In genomic region chr9:120570334-120570725, GRCm38 (mm10) we compare ENCODE assay signal across 9 mouse cellular contexts. TPM values are rescaled to one million over a fixed set of nuclear protein-coding genes. Genes with fewer than 3 reads are reported as not detected.
DNase-seq lines count a peak whose midpoint lies in the region; ATAC-seq and TF ChIP-seq lines count a peak whose summit lies in the region.
"Had no signal": no experiment of that assay in that cellular context is flagged by ENCODE, and none has a peak within 500 bp of the region (broad histone marks: within the 10 kb centered on the region; RNA-seq: fewer than 3 reads in every experiment).

No protein-coding gene starts in this region.

- no peak for ATAC-seq in embryonic facial prominence, embryonic 12.5 days (ENCODE audit: insufficient number of reproducible peaks, insufficient read depth, low FRiP score, low TSS enrichment)
- no peak for ATAC-seq in intestine, postnatal 0 days
- ATAC-seq in neural tube, embryonic 14.5 days (ENCODE audit: low read depth): no peak

- 47% methylated on average over 2 of the region's 2 CpGs for WGBS in embryonic facial prominence, embryonic 12.5 days
- WGBS in intestine, postnatal 0 days: 51% methylated on average over 2 of the region's 2 CpGs
- WGBS in neural tube, embryonic 14.5 days: 70% methylated on average over 2 of the region's 2 CpGs

- H3K9me3 ChIP-seq in embryonic facial prominence, embryonic 12.5 days: no peaks in the 10 kb centered on the region
- H3K9me3 ChIP-seq in intestine, postnatal 0 days (ENCODE audit: control insufficient read depth): no peaks in the 10 kb centered on the region
- H3K9me3 ChIP-seq in neural tube, embryonic 14.5 days (ENCODE audit: control insufficient read depth, low read length): no peaks in the 10 kb centered on the region

- H3K4me3 ChIP-seq in layer of hippocampus, adult 2 months: peak overlapping the region; percentile 78; the same call in 1 of the 2 replicates
- H3K4me3 ChIP-seq in embryonic facial prominence, embryonic 12.5 days: peak overlapping the region; percentile 94
- peak overlapping the region; percentile 73; the same call in 1 of the 2 replicates for H3K4me3 ChIP-seq in intestine, postnatal 0 days (ENCODE audit: low read depth, low read length)
- H3K4me3 ChIP-seq in neural tube, embryonic 14.5 days (ENCODE audit: low read depth, low read length): no peak overlapping the region

- H3K4me2 ChIP-seq in embryonic facial prominence, embryonic 12.5 days (replicated peaks): peak overlapping the region; percentile 94
- H3K4me2 ChIP-seq in intestine, postnatal 0 days (replicated peaks; ENCODE audit: low read depth): peak overlapping the region; percentile 68
- H3K4me2 ChIP-seq in neural tube, embryonic 14.5 days (ENCODE audit: low read depth, low read length): peak overlapping the region; percentile 91

- TF ChIP-seq CTCF in layer of hippocampus, adult 2 months (conservative IDR thresholded peaks at IDR 0.05): no peak
- TF ChIP-seq CTCF in intestine, postnatal 0 days (IDR thresholded peaks at IDR 0.05; ENCODE audit: low read depth): no peak

- H3K9ac ChIP-seq in embryonic facial prominence, embryonic 12.5 days: no peak overlapping the region
- H3K9ac ChIP-seq in intestine, postnatal 0 days (ENCODE audit: low read depth, low read length): 0 out of 2 replicates have a peak overlapping the region, but pooled peaks have one; percentile 24
- H3K9ac ChIP-seq in neural tube, embryonic 14.5 days (replicated peaks; ENCODE audit: low read depth, low read length): no peak overlapping the region

- H3K27me3 ChIP-seq in embryonic facial prominence, embryonic 12.5 days: no peaks in the 10 kb centered on the region
- no peaks in the 10 kb centered on the region for H3K27me3 ChIP-seq in intestine, postnatal 0 days (replicated peaks; ENCODE audit: control insufficient read depth, insufficient read depth, low read length)
- H3K27me3 ChIP-seq in neural tube, embryonic 14.5 days (ENCODE audit: control insufficient read depth, insufficient read depth, low read length): no peaks in the 10 kb centered on the region

- no peak for DNase-seq in layer of hippocampus, adult 2 months (ENCODE audit: low spot score in 2 of 2)
- DNase-seq in layer of hippocampus, postnatal 14 days (ENCODE audit: low spot score in 2 of 2): no peak
- DNase-seq in natural killer cell, adult 2 months (ENCODE audit: low spot score in 2 of 2): no peak
- DNase-seq in c-Kit-positive CD71-positive TER-119-positive erythroid progenitor cells, embryonic 14.5 days (ENCODE audit: low spot score): no peak
- DNase-seq in lung, postnatal 4 days: no peak
- DNase-seq: adrenal gland, adult 8-10 months had no signal

- H3K4me1 ChIP-seq in embryonic facial prominence, embryonic 12.5 days: peaks cover 13% of the 10 kb centered on the region
- 0 out of 2 replicates have a peak, but pooled peaks cover 5% of the 10 kb centered on the region for H3K4me1 ChIP-seq in intestine, postnatal 0 days (replicated peaks; ENCODE audit: control insufficient read depth, insufficient read depth, low read length)
- H3K4me1 ChIP-seq in neural tube, embryonic 14.5 days (ENCODE audit: control insufficient read depth, insufficient read depth, low read length): peaks cover 6% of the 10 kb centered on the region; the same call in 1 of the 2 replicates

- peak overlapping the region; percentile 93; the same call in 1 of the 2 replicates for H3K27ac ChIP-seq in layer of hippocampus, adult 2 months
- no peak overlapping the region for H3K27ac ChIP-seq in embryonic facial prominence, embryonic 12.5 days
- H3K27ac ChIP-seq in intestine, postnatal 0 days (ENCODE audit: low read depth, low read length): no peak overlapping the region
- H3K27ac ChIP-seq in neural tube, embryonic 14.5 days (ENCODE audit: low read depth, low read length): no peak overlapping the region

- peaks cover 31% of the 10 kb centered on the region for H3K36me3 ChIP-seq in embryonic facial prominence, embryonic 12.5 days
- H3K36me3 ChIP-seq in intestine, postnatal 0 days (ENCODE audit: control insufficient read depth, insufficient read depth): peaks cover 24% of the 10 kb centered on the region
- H3K36me3 ChIP-seq in neural tube, embryonic 14.5 days (ENCODE audit: control insufficient read depth, insufficient read depth, low read length): peaks cover 23% of the 10 kb centered on the region

RNA-seq across cellular contexts. Expression of gene Rpl14, which starts 0.9 kb away (rescaled TPM):
- 100 to 1,000 TPM; 318 to 323 TPM for total RNA-seq in layer of hippocampus, adult 2 months (2021)
- total RNA-seq in layer of hippocampus, postnatal 14 days (2021): 100 to 1,000 TPM; 266 to 268 TPM
- polyA plus RNA-seq in embryonic facial prominence, embryonic 12.5 days (2016; fragmentation: Nextera tagmentation; extraction: Ambion mirVana): 774 and 808 TPM in 2 replicates
- polyA plus RNA-seq in intestine, postnatal 0 days (2015; fragmentation: Nextera tagmentation; extraction: Ambion mirVana): 500 and 505 TPM in 2 replicates
- 488 and 509 TPM in 2 replicates for polyA plus RNA-seq in neural tube, embryonic 14.5 days (2014; fragmentation: Nextera tagmentation; extraction: Ambion mirVana)

RNA-seq across cellular contexts. Expression of gene Entpd3, which starts 30.7 kb away (rescaled TPM):
- 1 to 10 TPM; 7.6 to 7.7 TPM for total RNA-seq in layer of hippocampus, adult 2 months (2021)
- 1 to 10 TPM; 4.7 to 5.1 TPM for total RNA-seq in layer of hippocampus, postnatal 14 days (2021)
- 1.7 and 2.4 TPM in 2 replicates for polyA plus RNA-seq in embryonic facial prominence, embryonic 12.5 days (2016; fragmentation: Nextera tagmentation; extraction: Ambion mirVana)
- 1.2 and 1.3 TPM in 2 replicates for polyA plus RNA-seq in intestine, postnatal 0 days (2015; fragmentation: Nextera tagmentation; extraction: Ambion mirVana)
- 3.4 and 6.1 TPM in 2 replicates for polyA plus RNA-seq in neural tube, embryonic 14.5 days (2014; fragmentation: Nextera tagmentation; extraction: Ambion mirVana)
